In genomic region chr15:77235551-77235950, GRCm38 (mm10) we compare ENCODE assay signal across 16 mouse cellular contexts.
DNase-seq lines count a peak whose midpoint lies in the region; ATAC-seq and TF ChIP-seq lines count a peak whose summit lies in the region.
"Had no signal": no experiment of that assay in that cellular context is flagged by ENCODE, and none has a peak within 500 bp of the region (broad histone marks: within the 10 kb centered on the region; RNA-seq: fewer than 3 reads in every experiment).

No protein-coding gene starts in this region.

- ATAC-seq in heart, embryonic 11.5 days (replicated peaks; ENCODE audit: insufficient number of reproducible peaks, low FRiP score, low TSS enrichment): no peak
- ATAC-seq in intestine, postnatal 0 days: no peak
- no peak for ATAC-seq in intestine, embryonic 16.5 days
- ATAC-seq in stomach, embryonic 14.5 days (ENCODE audit: insufficient number of reproducible peaks, insufficient read depth, low FRiP score, low read depth): no peak
- ATAC-seq in stomach, postnatal 0 days (ENCODE audit: low FRiP score, low TSS enrichment): no peak
- no peak for ATAC-seq in midbrain, embryonic 11.5 days (ENCODE audit: low FRiP score)
- ATAC-seq: forebrain, embryonic 16.5 days; liver, embryonic 12.5 days; midbrain, embryonic 13.5 days had no signal

- no peaks in the 10 kb centered on the region for H3K9me3 ChIP-seq in heart, embryonic 11.5 days (replicated peaks; ENCODE audit: control insufficient read depth, low read length)
- H3K9me3 ChIP-seq in intestine, postnatal 0 days (ENCODE audit: control insufficient read depth): no peaks in the 10 kb centered on the region
- no peaks in the 10 kb centered on the region for H3K9me3 ChIP-seq in intestine, embryonic 16.5 days (ENCODE audit: control insufficient read depth, low read length)
- H3K9me3 ChIP-seq in stomach, embryonic 14.5 days (ENCODE audit: control insufficient read depth, low read depth, low read length): no peaks in the 10 kb centered on the region
- H3K9me3 ChIP-seq in stomach, postnatal 0 days (ENCODE audit: control insufficient read depth, low read length): no peaks in the 10 kb centered on the region
- no peaks in the 10 kb centered on the region for H3K9me3 ChIP-seq in midbrain, embryonic 11.5 days (ENCODE audit: control insufficient read depth, low read length)
- H3K9me3 ChIP-seq: hindbrain, embryonic 13.5 days; limb, embryonic 13.5 days; liver, embryonic 12.5 days; midbrain, embryonic 13.5 days had no signal

- no peak for TF ChIP-seq CTCF in intestine, postnatal 0 days (IDR thresholded peaks at IDR 0.05; ENCODE audit: low read depth)
- TF ChIP-seq CTCF in stomach, postnatal 0 days (IDR thresholded peaks at IDR 0.05; ENCODE audit: low read depth): no peak

- WGBS in heart, embryonic 11.5 days (ENCODE audit: insufficient replicate concordance): 74% methylated on average over 4 of the region's 4 CpGs
- 91% methylated on average over 4 of the region's 4 CpGs for WGBS in intestine, postnatal 0 days
- WGBS in intestine, embryonic 16.5 days: 90% methylated on average over 4 of the region's 4 CpGs
- WGBS in stomach, embryonic 14.5 days: 92% methylated on average over 4 of the region's 4 CpGs
- 88% methylated on average over 4 of the region's 4 CpGs for WGBS in stomach, postnatal 0 days
- WGBS in midbrain, embryonic 11.5 days: 87% methylated on average over 4 of the region's 4 CpGs

- H3K36me3 ChIP-seq in heart, embryonic 11.5 days (ENCODE audit: control insufficient read depth, insufficient read depth, low read length): no peaks in the 10 kb centered on the region
- H3K36me3 ChIP-seq in intestine, postnatal 0 days (ENCODE audit: control insufficient read depth, insufficient read depth): no peaks in the 10 kb centered on the region
- no peaks in the 10 kb centered on the region for H3K36me3 ChIP-seq in intestine, embryonic 16.5 days (ENCODE audit: control insufficient read depth, insufficient read depth, low read length)
- H3K36me3 ChIP-seq in stomach, embryonic 14.5 days (ENCODE audit: control insufficient read depth, insufficient read depth, low read length): no peaks in the 10 kb centered on the region
- H3K36me3 ChIP-seq in stomach, postnatal 0 days (ENCODE audit: control insufficient read depth, insufficient read depth, low read length): no peaks in the 10 kb centered on the region
- no peaks in the 10 kb centered on the region for H3K36me3 ChIP-seq in midbrain, embryonic 11.5 days (ENCODE audit: control insufficient read depth, insufficient read depth, low read length)
- H3K36me3 ChIP-seq: hindbrain, embryonic 13.5 days; limb, embryonic 13.5 days; liver, embryonic 12.5 days; midbrain, embryonic 13.5 days had no signal

- peak overlapping the region; percentile 46; the same call in 1 of the 2 replicates for H3K27ac ChIP-seq in heart, embryonic 11.5 days (ENCODE audit: low read depth, low read length)
- H3K27ac ChIP-seq in intestine, postnatal 0 days (ENCODE audit: low read depth, low read length): peak overlapping the region; percentile 42; the same call in 1 of the 2 replicates
- no peak overlapping the region for H3K27ac ChIP-seq in intestine, embryonic 16.5 days (ENCODE audit: low read length)
- H3K27ac ChIP-seq in stomach, embryonic 14.5 days (ENCODE audit: low read length): peak overlapping the region; percentile 10; the same call in 1 of the 2 replicates
- H3K27ac ChIP-seq in stomach, postnatal 0 days (replicated peaks): no peak overlapping the region
- H3K27ac ChIP-seq in midbrain, embryonic 11.5 days (ENCODE audit: low read depth, low read length): no peak overlapping the region
- H3K27ac ChIP-seq: hindbrain, embryonic 13.5 days; limb, embryonic 13.5 days; liver, embryonic 12.5 days; midbrain, embryonic 13.5 days had no signal

- H3K4me2 ChIP-seq in heart, embryonic 11.5 days: peak overlapping the region; percentile 9
- no peak overlapping the region for H3K4me2 ChIP-seq in intestine, postnatal 0 days (replicated peaks; ENCODE audit: low read depth)
- no peak overlapping the region for H3K4me2 ChIP-seq in intestine, embryonic 16.5 days (ENCODE audit: low read depth, low read length)
- no peak overlapping the region for H3K4me2 ChIP-seq in stomach, embryonic 14.5 days (replicated peaks; ENCODE audit: low read depth, low read length)
- no peak overlapping the region for H3K4me2 ChIP-seq in stomach, postnatal 0 days (replicated peaks; ENCODE audit: low read depth)
- H3K4me2 ChIP-seq in midbrain, embryonic 11.5 days: no peak overlapping the region
- H3K4me2 ChIP-seq: hindbrain, embryonic 13.5 days; limb, embryonic 13.5 days; liver, embryonic 12.5 days; midbrain, embryonic 13.5 days had no signal

- peaks cover 54% of the 10 kb centered on the region for H3K4me1 ChIP-seq in heart, embryonic 11.5 days (ENCODE audit: control insufficient read depth, insufficient read depth, low read length)
- H3K4me1 ChIP-seq in intestine, postnatal 0 days (replicated peaks; ENCODE audit: control insufficient read depth, insufficient read depth, low read length): no peaks in the 10 kb centered on the region; the same call in 1 of the 2 replicates
- peaks cover 27% of the 10 kb centered on the region for H3K4me1 ChIP-seq in intestine, embryonic 16.5 days (ENCODE audit: control insufficient read depth, insufficient read depth, low read length)
- H3K4me1 ChIP-seq in stomach, embryonic 14.5 days (ENCODE audit: control insufficient read depth, insufficient read depth, low read length): peaks cover 42% of the 10 kb centered on the region
- H3K4me1 ChIP-seq in stomach, postnatal 0 days (replicated peaks; ENCODE audit: control insufficient read depth, insufficient read depth): peaks cover 8% of the 10 kb centered on the region; the same call in 1 of the 2 replicates
- no peaks in the 10 kb centered on the region for H3K4me1 ChIP-seq in midbrain, embryonic 11.5 days (ENCODE audit: control insufficient read depth, insufficient read depth, low read length)

- TF ChIP-seq EP300 in stomach, postnatal 0 days (optimal IDR thresholded peaks at IDR 0.05): no peak

- no peak overlapping the region for H3K4me3 ChIP-seq in heart, embryonic 11.5 days (ENCODE audit: low read depth, low read length)
- H3K4me3 ChIP-seq in intestine, postnatal 0 days (ENCODE audit: low read depth, low read length): no peak overlapping the region
- H3K4me3 ChIP-seq in intestine, embryonic 16.5 days (ENCODE audit: low read length): no peak overlapping the region
- no peak overlapping the region for H3K4me3 ChIP-seq in stomach, embryonic 14.5 days (ENCODE audit: low read depth, low read length)
- no peak overlapping the region for H3K4me3 ChIP-seq in stomach, postnatal 0 days (ENCODE audit: low read depth, low read length)
- no peak overlapping the region for H3K4me3 ChIP-seq in midbrain, embryonic 11.5 days (ENCODE audit: low read depth, low read length)
- H3K4me3 ChIP-seq: hindbrain, embryonic 13.5 days; limb, embryonic 13.5 days; liver, embryonic 12.5 days; midbrain, embryonic 13.5 days had no signal

- H3K9ac ChIP-seq in heart, embryonic 11.5 days (ENCODE audit: low read depth, low read length): no peak overlapping the region
- no peak overlapping the region for H3K9ac ChIP-seq in intestine, postnatal 0 days (ENCODE audit: low read depth, low read length)
- no peak overlapping the region for H3K9ac ChIP-seq in intestine, embryonic 16.5 days (ENCODE audit: low read depth, low read length)
- no peak overlapping the region for H3K9ac ChIP-seq in stomach, embryonic 14.5 days (replicated peaks; ENCODE audit: low read depth, low read length)
- H3K9ac ChIP-seq in stomach, postnatal 0 days (ENCODE audit: low read length): no peak overlapping the region
- H3K9ac ChIP-seq in midbrain, embryonic 11.5 days (ENCODE audit: low read length): no peak overlapping the region
- H3K9ac ChIP-seq: hindbrain, embryonic 13.5 days; limb, embryonic 13.5 days; liver, embryonic 12.5 days; midbrain, embryonic 13.5 days had no signal

- DNase-seq in heart, adult 9 months (ENCODE audit: low spot score in 2 of 2): no peak
- DNase-seq in stomach, postnatal 0 days (ENCODE audit: low spot score): no peak
- no peak for DNase-seq in midbrain, embryonic 11.5 days (ENCODE audit: low spot score, missing footprints)
- DNase-seq: adrenal gland, postnatal 14 days; cerebellum, adult 9-10 months; heart, postnatal 36 days; lung, adult 2 months had no signal

- no peaks in the 10 kb centered on the region for H3K27me3 ChIP-seq in heart, embryonic 11.5 days (ENCODE audit: control insufficient read depth, insufficient read depth, low read length)
- H3K27me3 ChIP-seq in intestine, postnatal 0 days (replicated peaks; ENCODE audit: control insufficient read depth, insufficient read depth, low read length): no peaks in the 10 kb centered on the region
- no peaks in the 10 kb centered on the region for H3K27me3 ChIP-seq in intestine, embryonic 16.5 days (replicated peaks; ENCODE audit: control insufficient read depth, insufficient read depth, low read length)
- no peaks in the 10 kb centered on the region for H3K27me3 ChIP-seq in stomach, embryonic 14.5 days (ENCODE audit: control insufficient read depth, insufficient read depth, low read length)
- H3K27me3 ChIP-seq in stomach, postnatal 0 days (ENCODE audit: control insufficient read depth, insufficient read depth, low read length): no peaks in the 10 kb centered on the region
- H3K27me3 ChIP-seq in midbrain, embryonic 11.5 days (ENCODE audit: control insufficient read depth, insufficient read depth, low read length): no peaks in the 10 kb centered on the region
- H3K27me3 ChIP-seq: hindbrain, embryonic 13.5 days; limb, embryonic 13.5 days; liver, embryonic 12.5 days; midbrain, embryonic 13.5 days had no signal

Comparison
In these comparisons a context has a peak if more than half of its experiments do, and no peak if none do; other contexts are left out.
1. H3K27ac ChIP-seq: peak in heart, embryonic 11.5 days (single experiment), intestine, postnatal 0 days (single experiment) and stomach, embryonic 14.5 days (single experiment); none in intestine, embryonic 16.5 days (single experiment), stomach, postnatal 0 days (single experiment) and midbrain, embryonic 11.5 days (single experiment).